Mouse (Mus musculus): ENCODE results near the gene Slc26a11. TPM values are rescaled to one million over a fixed set of nuclear protein-coding genes. Genes with fewer than 3 reads are reported as not detected.
A peak's percentile ranks its signal among the peaks of the same experiment; 100 is the strongest.

Gene Slc26a11
- 1.2 TPM in 2 replicates for polyA plus RNA-seq (2012; rRNA removed)
- 1.1 and 1.2 TPM in 2 replicates for polyA plus RNA-seq (2014; fragmentation: Nextera tagmentation; extraction: Ambion mirVana)

- H3K4me2 ChIP-seq (ENCODE audit: low read depth), result peak within 1 kb of the TSS; percentile 89
- TF ChIP-seq CTCF (IDR thresholded peaks at IDR 0.05; ENCODE audit: low read depth) (no peak), EP300 (IDR thresholded peaks at IDR 0.05; ENCODE audit: low read depth) (no peak)
- peak within 1 kb of the TSS; percentile 68 for H3K9ac ChIP-seq (replicated peaks)
- no peaks in the 10 kb centered on the region for H3K36me3 ChIP-seq (replicated peaks; ENCODE audit: control insufficient read depth, insufficient read depth, low read depth)
- H3K4me1 ChIP-seq (replicated peaks; ENCODE audit: control insufficient read depth in 2 of 2, insufficient read depth in 2 of 2, low read length in 1 of 2), result peaks cover 9 to 14% of the 10 kb centered on the region in 2 experiments; a peak in 3 of 4 replicates
- H3K27me3 ChIP-seq (ENCODE audit: control insufficient read depth, insufficient read depth, low read length), result no peaks in the 10 kb centered on the region
- DNase-seq (ENCODE audit: low read depth in 3 of 3, low spot score in 3 of 3), result peak; percentile 39 to 51 (median 49)
- H3K4me3 ChIP-seq (ENCODE audit: insufficient read depth in 1 of 2, low read depth in 2 of 2, low read length in 2 of 2), result peak within 1 kb of the TSS; percentile 57 to 77
- no peaks in the 10 kb centered on the region for H3K9me3 ChIP-seq (ENCODE audit: control insufficient read depth, low read length)
- peak within 1 kb of the TSS; percentile 37 for H3K27ac ChIP-seq
- 8% methylated on average over 39 of the region's 40 CpGs for WGBS (ENCODE audit: insufficient replicate concordance)
- peak; percentile 83 for ATAC-seq (ENCODE audit: insufficient read depth)
Measured at GRCm38 (mm10) chr11:119355443-119356385, at the start of gene Slc26a11, which contains the start of gene Sgsh. Gene Slc26a11 (plus strand): TSS chr11:119355557. Gene Sgsh (minus strand): TSS chr11:119355536.

GRCm38 (mm10) chr11:119306762-119307657 is 48.3 kb upstream of the Slc26a11 start:
- no peaks in the 10 kb centered on the region for H3K27me3 ChIP-seq (ENCODE audit: control insufficient read depth, insufficient read depth, low read length)
- no peak for DNase-seq (ENCODE audit: low read depth in 3 of 3, low spot score in 3 of 3)
- no peaks in the 10 kb centered on the region for H3K36me3 ChIP-seq (replicated peaks; ENCODE audit: control insufficient read depth, insufficient read depth, low read depth)
- no peaks in the 10 kb centered on the region for H3K9me3 ChIP-seq (ENCODE audit: control insufficient read depth, low read length)
- no peak overlapping the region for H3K27ac ChIP-seq
- TF ChIP-seq CTCF (IDR thresholded peaks at IDR 0.05; ENCODE audit: low read depth) (no peak; the same call in 1 of the 2 replicates), EP300 (IDR thresholded peaks at IDR 0.05; ENCODE audit: low read depth) (no peak)
- no peak overlapping the region for H3K9ac ChIP-seq (replicated peaks)
- no peak overlapping the region for H3K4me2 ChIP-seq (ENCODE audit: low read depth)
- ATAC-seq (ENCODE audit: insufficient read depth), result no peak
- no peak overlapping the region for H3K4me3 ChIP-seq (ENCODE audit: insufficient read depth in 1 of 2, low read depth in 2 of 2, low read length in 2 of 2)
- 43% methylated on average over 13 of the region's 13 CpGs for WGBS (ENCODE audit: insufficient replicate concordance)
- no peaks in the 10 kb centered on the region for H3K4me1 ChIP-seq (replicated peaks; ENCODE audit: control insufficient read depth in 2 of 2, insufficient read depth in 2 of 2, low read length in 1 of 2)

GRCm38 (mm10) chr11:119307658-119307867 is 47.8 kb upstream of the Slc26a11 start, which contains the start of gene Card14:
Gene Card14 (plus strand): TSS chr11:119307768.
- Histone ChIP-seq H3K27ac (no peak within 1 kb of the TSS), H3K27me3 (ENCODE audit: control insufficient read depth, insufficient read depth, low read length) (no peaks in the 10 kb centered on the region), H3K4me1 (replicated peaks; ENCODE audit: control insufficient read depth in 2 of 2, insufficient read depth in 2 of 2, low read length in 1 of 2) (no peaks in the 10 kb centered on the region), H3K9me3 (ENCODE audit: control insufficient read depth, low read length) (no peaks in the 10 kb centered on the region), H3K4me2 (ENCODE audit: low read depth) (no peak within 1 kb of the TSS), H3K4me3 (ENCODE audit: insufficient read depth in 1 of 2, low read depth in 2 of 2, low read length in 2 of 2) (no peak within 1 kb of the TSS), H3K36me3 (replicated peaks; ENCODE audit: control insufficient read depth, insufficient read depth, low read depth) (no peaks in the 10 kb centered on the region), H3K9ac (replicated peaks) (no peak within 1 kb of the TSS)
- ATAC-seq (ENCODE audit: insufficient read depth), result no peak
- WGBS (ENCODE audit: insufficient replicate concordance), result 45% methylated on average over 1 of the region's 1 CpGs
- no peak for DNase-seq (ENCODE audit: low read depth in 3 of 3, low spot score in 3 of 3)
- TF ChIP-seq CTCF (IDR thresholded peaks at IDR 0.05; ENCODE audit: low read depth), result no peak
- no peak for TF ChIP-seq EP300 (IDR thresholded peaks at IDR 0.05; ENCODE audit: low read depth)

GRCm38 (mm10) chr11:119307916-119308315 is 47.4 kb upstream of the Slc26a11 start:
- DNase-seq (ENCODE audit: low read depth in 3 of 3, low spot score in 3 of 3) (no peak), ATAC-seq (ENCODE audit: insufficient read depth) (no peak)
- no peaks in the 10 kb centered on the region for H3K36me3 ChIP-seq (replicated peaks; ENCODE audit: control insufficient read depth, insufficient read depth, low read depth)
- no peak overlapping the region for H3K4me3 ChIP-seq (ENCODE audit: insufficient read depth in 1 of 2, low read depth in 2 of 2, low read length in 2 of 2)
- no peak overlapping the region for H3K4me2 ChIP-seq (ENCODE audit: low read depth)
- 27% methylated on average over 11 of the region's 11 CpGs for WGBS (ENCODE audit: insufficient replicate concordance)
- TF ChIP-seq CTCF (IDR thresholded peaks at IDR 0.05; ENCODE audit: low read depth) (no peak), EP300 (IDR thresholded peaks at IDR 0.05; ENCODE audit: low read depth) (no peak)
- no peak overlapping the region for H3K9ac ChIP-seq (replicated peaks)
- no peaks in the 10 kb centered on the region for H3K9me3 ChIP-seq (ENCODE audit: control insufficient read depth, low read length)
- no peaks in the 10 kb centered on the region for H3K27me3 ChIP-seq (ENCODE audit: control insufficient read depth, insufficient read depth, low read length)
- H3K27ac ChIP-seq, result no peak overlapping the region
- no peaks in the 10 kb centered on the region for H3K4me1 ChIP-seq (replicated peaks; ENCODE audit: control insufficient read depth in 2 of 2, insufficient read depth in 2 of 2, low read length in 1 of 2)

Data from liver, embryonic 14.5 days (tissue).